Mouse (Mus musculus) bone marrow, adult 2 months (tissue): ENCODE measurements around the gene Ly6g6f.

Experiments used
- CTCF ChIP-seq: fragments of 200-500 bp; IDR thresholded peaks from 2 replicates; pipeline ENCODE4 v1.5.1; 2011; ENCODE audit warnings: low read length, control low read depth; ENCODE audit not compliant: control insufficient read depth, insufficient read depth
- POLR2A ChIP-seq: fragments of 200-500 bp; IDR thresholded peaks from 2 replicates; pipeline ENCODE4 v1.6.1; 2011; ENCODE audit warnings: low read depth, mild to moderate bottlenecking, control low read depth, low read length, borderline replicate concordance; ENCODE audit not compliant: control insufficient read depth

DNA sequence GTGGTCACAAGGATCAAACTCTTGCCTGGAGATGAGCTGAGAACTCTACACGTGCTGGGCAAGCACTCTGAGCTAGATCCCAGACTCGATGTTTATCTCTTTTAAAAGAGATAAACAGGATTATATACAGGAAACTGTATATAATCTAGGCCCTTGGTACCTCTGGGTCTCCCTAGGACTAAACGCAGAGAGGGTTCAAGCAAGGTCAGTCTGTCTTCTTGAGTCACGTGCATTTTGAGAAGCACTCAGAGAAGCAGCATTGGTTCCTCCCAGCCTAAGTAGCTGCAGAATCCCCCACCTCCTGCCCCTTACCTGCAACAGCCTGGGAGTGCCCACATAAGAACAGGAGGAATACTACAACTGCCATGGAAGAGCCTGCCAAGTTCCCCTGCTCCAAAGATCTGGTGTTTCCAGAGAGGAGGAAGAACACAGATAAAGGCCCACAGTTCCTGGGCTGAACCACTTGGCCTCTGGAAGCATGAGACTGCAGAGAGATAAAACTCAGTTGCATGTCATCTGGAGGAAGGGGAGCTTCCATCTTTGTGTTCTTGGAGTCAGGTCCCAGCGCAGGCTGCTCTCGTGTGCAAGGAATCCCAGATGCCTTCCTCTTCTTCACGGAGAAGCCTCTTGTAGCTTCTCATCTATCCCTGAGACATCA is at the start of gene Ly6g6f:
- TF ChIP-seq CTCF (no peak), POLR2A (no peak)
